ENCODE assay signal across 12 mouse cellular contexts in genomic region chr3:134828492-134828874, GRCm38 (mm10). TPM values are rescaled to one million over a fixed set of nuclear protein-coding genes. Genes with fewer than 3 reads are reported as not detected.
DNase-seq lines count a peak whose midpoint lies in the region; ATAC-seq and TF ChIP-seq lines count a peak whose summit lies in the region.
"Had no signal": no experiment of that assay in that cellular context is flagged by ENCODE, and none has a peak within 500 bp of the region (broad histone marks: within the 10 kb centered on the region; RNA-seq: fewer than 3 reads in every experiment).

No protein-coding gene starts in this region.

- H3K4me2 ChIP-seq in heart, embryonic 12.5 days, result peak overlapping the region; percentile 93
- H3K4me2 ChIP-seq in hindbrain, embryonic 12.5 days (replicated peaks), result peak overlapping the region; percentile 96

- WGBS in heart, embryonic 12.5 days, result 54% methylated on average over 6 of the region's 6 CpGs
- 58% methylated on average over 6 of the region's 6 CpGs for WGBS in hindbrain, embryonic 12.5 days
- 57% methylated on average over 6 of the region's 6 CpGs for WGBS in midbrain, embryonic 10.5 days

- H3K4me3 ChIP-seq in heart, embryonic 12.5 days, result peak overlapping the region; percentile 48
- peak overlapping the region; percentile 10 for H3K4me3 ChIP-seq in cortical plate, adult 2 months (ENCODE audit: insufficient read depth, low read length)
- peak overlapping the region; percentile 46 for H3K4me3 ChIP-seq in hindbrain, embryonic 12.5 days
- H3K4me3 ChIP-seq in midbrain, embryonic 10.5 days, result peak overlapping the region; percentile 66

- no peak for ATAC-seq in heart, embryonic 12.5 days (ENCODE audit: insufficient number of reproducible peaks, low FRiP score)
- no peak for ATAC-seq in hindbrain, embryonic 12.5 days (ENCODE audit: low FRiP score)
- no peak for ATAC-seq in erythroblast, adult 5-6 weeks (replicated peaks; ENCODE audit: low FRiP score, poor library complexity, severe bottlenecking)
- no peak for ATAC-seq in megakaryocyte, adult 5-6 weeks (ENCODE audit: poor library complexity, severe bottlenecking)

- H3K36me3 ChIP-seq in heart, embryonic 12.5 days, result no peaks in the 10 kb centered on the region
- no peaks in the 10 kb centered on the region for H3K36me3 ChIP-seq in hindbrain, embryonic 12.5 days
- no peaks in the 10 kb centered on the region for H3K36me3 ChIP-seq in midbrain, embryonic 10.5 days

- no peak for TF ChIP-seq POLR2A in cortical plate, adult 2 months (IDR thresholded peaks at IDR 0.05; ENCODE audit: extremely low read depth, insufficient read depth, low read length)

- no peaks in the 10 kb centered on the region; the same call in 1 of the 2 replicates for H3K4me1 ChIP-seq in heart, embryonic 12.5 days (replicated peaks)
- H3K4me1 ChIP-seq in cortical plate, adult 2 months (ENCODE audit: control insufficient read depth, insufficient read depth, low read length), result no peaks in the 10 kb centered on the region
- peaks cover 9% of the 10 kb centered on the region for H3K4me1 ChIP-seq in hindbrain, embryonic 12.5 days
- peaks cover 13% of the 10 kb centered on the region for H3K4me1 ChIP-seq in midbrain, embryonic 10.5 days

- peaks cover 15% of the 10 kb centered on the region for H3K27me3 ChIP-seq in heart, embryonic 12.5 days (replicated peaks)
- peaks cover 14% of the 10 kb centered on the region for H3K27me3 ChIP-seq in hindbrain, embryonic 12.5 days
- peaks cover 18% of the 10 kb centered on the region for H3K27me3 ChIP-seq in midbrain, embryonic 10.5 days (ENCODE audit: low read depth, poor library complexity, severe bottlenecking)

- H3K9ac ChIP-seq in heart, embryonic 12.5 days, result peak overlapping the region; percentile 38
- H3K9ac ChIP-seq in hindbrain, embryonic 12.5 days, result peak overlapping the region; percentile 48; the same call in 1 of the 2 replicates

- DNase-seq in heart, adult 18-20 months, result no peak
- DNase-seq in midbrain, embryonic 10.5 days (ENCODE audit: low spot score), result no peak
- DNase-seq in urinary bladder, postnatal 10 days (ENCODE audit: low spot score), result no peak
- DNase-seq: cerebellum, adult 11 months; layer of hippocampus, adult 9-11 months had no signal

- no peak overlapping the region for H3K27ac ChIP-seq in heart, embryonic 12.5 days (ENCODE audit: poor library complexity, severe bottlenecking)
- H3K27ac ChIP-seq in cortical plate, adult 2 months (ENCODE audit: insufficient read depth, low read length), result no peak overlapping the region
- no peak overlapping the region for H3K27ac ChIP-seq in hindbrain, embryonic 12.5 days
- no peak overlapping the region for H3K27ac ChIP-seq in midbrain, embryonic 10.5 days (replicated peaks)

- H3K9me3 ChIP-seq in heart, embryonic 12.5 days (replicated peaks), result no peaks in the 10 kb centered on the region; the same call in 1 of the 2 replicates
- H3K9me3 ChIP-seq in hindbrain, embryonic 12.5 days (replicated peaks), result no peaks in the 10 kb centered on the region
- no peaks in the 10 kb centered on the region for H3K9me3 ChIP-seq in midbrain, embryonic 10.5 days (replicated peaks)

- no peak for TF ChIP-seq CTCF in cortical plate, adult 2 months (IDR thresholded peaks at IDR 0.05; ENCODE audit: extremely low read depth, insufficient read depth, low read length)

RNA-seq across cellular contexts. Expression of gene Tacr3, which starts 0.3 kb away (rescaled TPM):
- polyA plus RNA-seq in heart, embryonic 12.5 days (2016; fragmentation: Nextera tagmentation; extraction: Ambion mirVana), result 0.13 TPM in 1 of 2 replicates, not detected in the other
- not detected for total RNA-seq in heart, adult 18-20 months (2021)
- polyA plus RNA-seq in cortical plate, adult 2 months (2012; rRNA removed), result 0.68 and 0.79 TPM in 2 replicates
- polyA plus RNA-seq in hindbrain, embryonic 12.5 days (2016; fragmentation: Nextera tagmentation; extraction: Ambion mirVana), result 1.9 and 2.2 TPM in 2 replicates
- 0.23 and 0.34 TPM in 2 replicates for polyA plus RNA-seq in midbrain, embryonic 10.5 days (2016; fragmentation: Nextera tagmentation; extraction: Ambion mirVana)
- not detected in 2 replicates for total RNA-seq in erythroblast, adult 5-6 weeks (2015; ENCODE audit: low replicate concordance)
- not detected in 2 replicates for total RNA-seq in erythroblast, adult 5-6 weeks (2017; ENCODE audit: low replicate concordance)
- total RNA-seq in megakaryocyte, adult 5-6 weeks (2015), result not detected in 2 replicates
- total RNA-seq in megakaryocyte, adult 5-6 weeks (2017), result not detected in 2 replicates
- total RNA-seq: gastrocnemius, adult 8-10 months had no signal
- polyA plus RNA-seq: small intestine, adult 2 months had no signal

Comparison
In these comparisons a context has a peak if more than half of its experiments do, and no peak if none do; other contexts are left out.
1. H3K4me3 ChIP-seq: peak in every context shown above with its lines; median percentile 66 in midbrain, embryonic 10.5 days; 48 in heart, embryonic 12.5 days; 46 in hindbrain, embryonic 12.5 days; 10 in cortical plate, adult 2 months.